Mouse (Mus musculus) gastrocnemius, postnatal 14 days (tissue): Measurements from ENCODE around the gene Fam228b. TPM values are rescaled to one million over a fixed set of nuclear protein-coding genes. Genes with fewer than 3 reads are reported as not detected.

ENCODE experiments used
- DNase-seq: peaks from one replicate; pipeline ENCODE4 v3.0.0; 2021; ENCODE audit warnings: mixed read lengths
- intact Hi-C: fragments of 180-260 bp; cut with DNase I; formaldehyde crosslinking; loops from one replicate; pipeline ENCODE4 v1.15.1; 2025; ENCODE audit warnings: low total_unique reads
- total RNA-seq, 2 experiments: library from RNA; stranded (reverse); gene quantifications; 2 replicates each; pipeline ENCODE4 v1.2.3; 2021

Fam228b gene
- total RNA-seq, 2 experiments from 2014 or later = 3.5 to 3.6 TPM

DNA sequence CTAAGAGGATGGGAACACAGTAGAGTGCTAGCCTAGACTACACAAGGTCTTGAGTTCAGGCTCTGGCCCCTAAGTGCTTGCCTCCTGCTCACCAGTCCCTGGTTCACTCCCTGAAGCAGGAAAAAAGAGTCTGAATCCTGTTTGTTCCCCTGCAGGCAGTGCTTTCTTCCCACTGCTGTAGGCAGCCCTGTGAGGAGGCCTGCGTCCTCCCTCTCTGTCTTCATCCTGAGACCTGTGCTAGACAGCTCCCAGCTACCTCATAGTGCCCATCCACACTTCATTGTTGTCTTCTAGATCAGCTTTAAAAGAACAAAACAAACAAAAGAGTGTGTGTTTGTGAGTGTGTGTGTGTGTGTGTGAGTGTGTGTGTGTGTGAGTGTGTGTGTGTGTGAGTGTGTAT is 74.5 kb downstream of the Fam228b start:
- intact Hi-C loops = loop anchor here (10.0 kb wide), 1 partner anchor 70 kb away; the partner anchor contains the start of genes Fam228b and Pfn4
- no peak for DNase-seq

GRCm38 (mm10) chr12:4691193-4691592 is 77.9 kb downstream of the Fam228b start:
- DNase-seq = no peak
- intact Hi-C loops = loop anchor here (10.0 kb wide), 1 partner anchor 74 kb away; the partner anchor contains the start of genes Fam228b and Pfn4

Other genes with a start within 250 kb of the Fam228b start
- 10 to 100 TPM; 20.5 to 21.2 TPM for gene Itsn2, start 176.6 kb downstream of the Fam228b start, total RNA-seq
- not detected for gene Gm3625, start 176.3 kb downstream of the Fam228b start, total RNA-seq
- under 1 TPM in 1 of 2 experiments, not detected in 1; 0.06 TPM for gene Fam228a, start 30.8 kb downstream of the Fam228b start, total RNA-seq
- gene Pfn4, start 245 bp downstream of the Fam228b start, total RNA-seq = 1 to 10 TPM in 1 of 2 experiments, under 1 TPM in 1; 0.86 to 1.6 TPM
- 10 to 100 TPM; 41.3 to 44.8 TPM for gene Sf3b6, start 48.3 kb upstream of the Fam228b start, total RNA-seq
- 1 to 10 TPM; 1.0 to 1.7 TPM for gene Fkbp1b, start 72.3 kb upstream of the Fam228b start, total RNA-seq
- gene Wdcp, start 74.0 kb upstream of the Fam228b start, total RNA-seq = 1 to 10 TPM; 4.6 to 5.0 TPM
- gene Mfsd2b, start 105.1 kb upstream of the Fam228b start, total RNA-seq = under 1 TPM; 0.38 to 0.45 TPM
- 10 to 100 TPM; 50.4 to 52.4 TPM for gene Ubxn2a, start 138.4 kb upstream of the Fam228b start, total RNA-seq
- 10 to 100 TPM; 17.6 to 18.0 TPM for gene Atad2b, start 148.1 kb upstream of the Fam228b start, total RNA-seq